Mouse (Mus musculus) ES-E14 (cell line): ENCODE data around the gene Gm10181.

Source experiments
- HCFC1 ChIP-seq: IDR thresholded peaks from 2 replicates; pipeline ENCODE4 v1.6.1; 2012; ENCODE audit warnings: low read length, inconsistent platforms, borderline replicate concordance; ENCODE audit not compliant: insufficient read depth
- ZC3H11A ChIP-seq: IDR thresholded peaks from 2 replicates; pipeline ENCODE4 v1.6.1; 2012; ENCODE audit warnings: low read depth, mild to moderate bottlenecking, inconsistent platforms, low read length, borderline replicate concordance

DNA sequence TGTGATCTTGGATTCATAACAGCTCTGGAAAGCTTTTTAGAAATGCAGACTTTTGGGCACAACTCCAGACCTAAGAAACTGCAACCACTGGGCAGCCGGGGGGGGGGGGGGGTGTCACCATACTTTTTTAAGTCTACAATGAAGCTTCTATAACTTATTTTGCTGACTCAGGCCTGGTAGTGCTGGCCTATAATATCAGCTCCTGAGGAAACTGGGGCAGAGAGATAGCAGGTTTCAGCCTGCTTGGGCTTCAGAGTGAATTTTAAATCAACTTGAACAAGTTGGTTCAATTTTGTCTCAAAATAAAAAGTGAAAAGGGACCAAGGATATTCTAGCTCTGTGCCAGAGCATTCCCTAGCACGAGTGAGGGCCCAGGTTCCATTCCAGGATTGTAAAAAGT, 40.3 kb upstream of the Gm10181 start:
- TF ChIP-seq ZC3H11A = no peak
- no peak for TF ChIP-seq HCFC1
